Mouse (Mus musculus): Measurements from ENCODE around the gene Prrc2a. TPM values are rescaled to one million over a fixed set of nuclear protein-coding genes. Genes with fewer than 3 reads are reported as not detected.

Gene Prrc2a
- total RNA-seq, 4 experiments from 2014 or later: 241 to 340 (median 274) TPM

DNA sequence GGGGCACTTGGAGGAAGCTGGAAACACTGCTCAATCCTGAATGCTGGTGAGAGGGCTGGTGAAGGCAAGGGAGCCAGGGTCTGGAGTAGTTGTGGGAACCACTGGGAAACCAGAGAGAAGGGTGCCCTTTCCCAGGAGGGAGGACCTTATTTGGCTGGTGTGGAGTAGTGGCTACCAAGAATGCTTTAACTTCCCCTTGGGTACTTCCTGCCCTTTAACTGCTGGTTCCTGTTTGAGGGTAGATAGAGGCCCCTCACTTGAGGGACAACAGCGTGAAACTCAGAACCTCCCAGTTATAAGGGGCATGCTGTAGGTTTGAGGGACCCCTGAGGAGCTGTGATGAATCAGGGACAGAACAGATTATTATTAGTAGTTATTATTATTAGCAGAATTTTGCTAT is 24.5 kb upstream of the Prrc2a start:
- no peak for DNase-seq

DNA sequence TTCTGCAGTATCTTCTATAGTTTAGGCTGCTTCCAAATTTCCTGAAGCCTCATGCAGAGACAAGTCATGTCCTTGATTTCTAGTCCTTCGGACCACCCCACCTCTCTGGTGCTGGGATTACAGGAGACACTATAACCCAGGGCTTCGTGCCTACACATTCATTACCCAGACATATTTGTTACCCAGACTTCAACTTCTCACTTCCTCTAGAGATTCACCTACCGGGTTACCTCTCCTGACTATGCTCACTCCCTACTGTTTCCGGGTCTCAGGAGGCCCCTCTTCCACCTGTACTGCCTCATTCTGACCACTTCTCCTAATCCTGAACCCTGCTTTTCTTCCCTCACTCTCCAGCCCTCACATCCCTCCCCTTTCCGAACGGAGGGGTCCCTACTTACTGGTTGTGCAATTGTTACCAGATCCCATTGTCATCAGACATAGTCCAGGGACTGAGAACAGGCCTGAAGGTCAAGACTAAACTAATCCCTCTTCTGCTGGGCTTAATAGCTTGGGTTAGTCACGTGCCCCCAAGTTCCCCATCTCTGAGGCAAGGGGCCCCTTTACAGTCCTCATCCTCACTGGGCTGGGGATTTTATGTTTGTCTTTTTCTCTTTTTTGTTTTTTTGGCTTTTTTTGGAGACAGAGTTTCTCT is 23.4 kb upstream of the Prrc2a start, which contains the start of gene Lst1:
Gene Lst1 (minus strand): TSS at position 481 of the 652 bp plus-strand sequence.
- no peak for DNase-seq

DNA sequence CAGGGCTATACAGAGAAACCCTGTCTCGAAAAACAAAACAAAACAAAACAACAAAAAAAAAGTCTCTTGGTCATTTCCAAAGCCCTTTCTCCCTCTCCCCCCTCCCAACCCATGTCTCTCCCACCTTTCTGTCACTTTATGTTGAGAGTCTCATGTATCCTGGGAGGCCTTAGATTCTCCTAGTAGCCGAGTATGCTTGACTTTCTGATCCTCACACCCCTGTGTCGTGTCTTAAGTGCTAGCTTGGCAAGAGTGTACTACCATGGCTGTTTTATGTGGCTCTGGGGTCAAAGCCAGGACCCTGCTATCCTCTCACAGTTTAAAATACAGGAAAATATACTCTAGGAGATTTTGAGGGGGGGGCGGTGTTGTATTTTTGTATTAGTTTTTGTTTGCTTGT is 22.6 kb upstream of the Prrc2a start:
- DNase-seq: no peak

DNA sequence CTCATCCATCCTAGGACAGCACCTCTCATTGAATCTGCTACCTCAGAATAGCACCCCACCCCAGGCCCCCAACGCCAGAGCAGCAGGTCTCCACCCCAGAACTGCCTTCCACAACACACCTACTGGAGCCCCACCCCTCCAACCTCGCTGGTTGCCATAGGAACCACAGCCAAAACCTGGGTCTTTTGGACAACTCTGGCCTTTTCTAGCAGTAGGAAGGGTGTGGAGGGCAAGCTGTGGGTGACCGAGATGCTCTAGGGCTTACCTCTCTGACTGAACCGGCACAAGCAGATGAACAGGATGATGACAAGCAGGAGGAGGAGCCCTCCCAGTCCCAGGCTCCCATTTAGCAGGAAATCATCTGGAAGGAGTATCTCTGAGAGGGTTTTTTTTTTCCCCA is 22.0 kb upstream of the Prrc2a start:
- DNase-seq: no peak

DNA sequence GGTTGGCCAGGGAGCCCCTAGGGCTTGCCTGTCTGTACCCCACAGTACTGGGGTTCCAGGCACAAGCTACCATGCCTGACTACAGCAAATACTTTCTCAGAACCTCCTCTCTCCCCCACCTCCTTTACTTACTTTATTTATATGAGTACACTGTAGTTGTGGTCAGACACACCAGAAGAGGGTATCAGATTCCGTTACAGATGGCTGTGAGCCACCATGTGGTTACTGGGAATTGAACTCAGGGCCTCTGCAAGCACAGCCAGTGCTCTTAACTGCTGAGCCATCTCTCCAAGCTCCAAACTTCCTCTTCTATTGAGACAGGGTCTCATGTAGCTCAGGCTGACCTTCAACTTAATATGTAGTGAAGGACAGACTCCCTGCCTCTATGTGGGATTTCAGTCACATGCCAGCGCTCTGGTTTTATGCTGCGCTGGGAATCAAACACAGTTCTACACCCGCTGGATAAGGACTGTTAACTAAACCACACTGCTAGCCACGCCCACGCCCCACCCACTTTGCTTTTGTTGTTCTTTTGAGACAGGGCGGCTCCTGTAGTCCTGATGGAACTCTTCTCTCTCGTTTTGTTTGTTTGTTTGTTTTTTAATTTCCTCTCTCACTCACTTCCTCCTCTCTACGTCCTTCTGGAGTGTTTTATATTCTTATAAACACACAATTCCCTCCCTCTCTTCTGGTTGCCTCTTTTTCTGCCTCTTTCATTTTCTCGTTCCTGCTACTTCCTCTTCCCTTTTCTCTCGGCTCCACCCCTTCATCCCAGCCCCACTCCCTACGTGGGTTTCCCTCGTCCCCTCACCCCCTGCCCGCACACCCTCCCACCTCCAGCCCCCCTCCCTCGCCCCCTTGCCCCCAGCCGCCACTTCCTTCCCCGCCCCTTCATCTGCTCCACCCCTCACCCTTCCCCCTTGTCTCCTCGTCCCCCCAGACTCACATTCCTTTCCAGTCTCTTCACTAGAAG is 21.2 kb upstream of the Prrc2a start:
- DNase-seq: no peak

DNA sequence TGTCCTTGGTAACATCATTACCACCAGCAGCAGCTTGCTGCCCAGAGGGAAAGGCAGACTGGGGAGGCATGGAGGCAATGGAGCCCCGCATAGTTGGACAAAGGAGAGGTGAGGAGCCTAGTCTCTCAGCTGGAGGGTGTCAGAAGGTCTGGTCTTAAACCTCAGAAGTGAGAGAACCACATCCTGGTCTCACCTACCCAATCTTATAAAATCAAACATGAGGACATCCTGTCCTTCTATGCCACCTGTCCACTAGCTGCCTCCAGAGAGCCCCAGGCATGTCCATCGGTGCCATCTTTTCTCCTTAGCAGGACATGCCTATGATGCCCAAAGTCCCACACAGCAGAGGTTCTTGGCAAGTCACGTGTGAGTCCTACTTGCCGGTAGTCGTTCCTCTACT is 15.4 kb upstream of the Prrc2a start:
- DNase-seq: no peak

DNA sequence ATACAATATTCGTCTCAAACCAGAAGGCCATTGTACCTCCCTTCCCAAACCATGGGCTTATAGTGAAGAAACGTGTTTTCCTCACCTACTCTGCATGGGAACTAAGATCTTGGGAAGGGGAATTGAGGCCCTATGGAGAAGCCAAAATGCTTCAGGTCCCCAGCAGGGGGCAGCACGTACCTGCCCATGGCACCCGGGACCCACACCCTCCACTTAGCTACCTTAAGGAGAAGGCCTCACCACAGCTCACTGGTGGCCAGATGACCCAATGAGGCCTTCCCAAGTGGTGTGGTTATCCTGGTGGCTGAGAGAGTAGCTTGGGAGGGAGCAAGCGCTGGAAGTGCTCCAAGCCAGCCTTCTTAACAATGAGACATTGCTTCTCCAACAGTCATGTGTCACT is 13.8 kb upstream of the Prrc2a start:
- peak; percentile 61 for DNase-seq

DNA sequence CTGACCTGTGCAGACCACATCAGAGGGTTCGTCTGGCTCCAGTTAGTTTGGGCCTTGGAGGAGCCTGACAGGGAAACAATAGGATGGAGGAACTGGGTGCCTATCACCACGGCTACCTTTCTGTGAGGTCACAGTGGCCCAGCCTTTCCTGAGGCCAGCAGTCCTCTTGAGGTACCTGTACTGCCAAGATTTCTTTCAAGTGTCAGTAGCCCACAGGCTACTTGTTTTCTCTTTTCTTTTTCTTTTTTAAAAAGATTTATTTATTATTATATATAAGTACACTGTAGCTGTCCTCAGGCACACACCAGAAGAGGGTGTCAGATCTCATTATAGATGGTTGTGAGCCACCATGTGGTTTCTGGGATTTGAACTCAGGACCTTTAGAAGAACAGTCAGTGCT is 11.3 kb upstream of the Prrc2a start, which contains the start of gene Aif1:
Gene Aif1 (minus strand): TSS at position 101 of the 400 bp plus-strand sequence.
- DNase-seq: no peak

DNA sequence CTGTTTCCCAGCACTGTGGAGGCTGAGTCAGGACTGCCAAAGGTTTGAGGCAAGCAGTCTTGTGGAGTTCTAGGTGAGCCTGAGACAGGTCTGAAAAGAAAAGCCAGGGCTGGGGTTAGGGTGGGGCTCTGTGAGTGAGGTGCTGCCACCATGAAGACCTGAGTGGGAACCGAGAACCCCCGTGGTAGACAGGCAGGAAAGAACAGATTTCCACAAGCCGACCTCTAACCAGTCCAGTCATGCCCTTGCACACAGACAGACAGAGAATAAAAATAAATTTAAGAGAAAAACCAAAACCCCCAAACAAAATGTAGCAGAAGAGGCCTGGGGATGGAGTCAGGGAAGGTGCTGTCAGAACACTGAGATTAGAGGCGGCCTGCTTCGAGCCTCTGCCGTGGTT is 10.7 kb upstream of the Prrc2a start:
- DNase-seq: no peak

DNA sequence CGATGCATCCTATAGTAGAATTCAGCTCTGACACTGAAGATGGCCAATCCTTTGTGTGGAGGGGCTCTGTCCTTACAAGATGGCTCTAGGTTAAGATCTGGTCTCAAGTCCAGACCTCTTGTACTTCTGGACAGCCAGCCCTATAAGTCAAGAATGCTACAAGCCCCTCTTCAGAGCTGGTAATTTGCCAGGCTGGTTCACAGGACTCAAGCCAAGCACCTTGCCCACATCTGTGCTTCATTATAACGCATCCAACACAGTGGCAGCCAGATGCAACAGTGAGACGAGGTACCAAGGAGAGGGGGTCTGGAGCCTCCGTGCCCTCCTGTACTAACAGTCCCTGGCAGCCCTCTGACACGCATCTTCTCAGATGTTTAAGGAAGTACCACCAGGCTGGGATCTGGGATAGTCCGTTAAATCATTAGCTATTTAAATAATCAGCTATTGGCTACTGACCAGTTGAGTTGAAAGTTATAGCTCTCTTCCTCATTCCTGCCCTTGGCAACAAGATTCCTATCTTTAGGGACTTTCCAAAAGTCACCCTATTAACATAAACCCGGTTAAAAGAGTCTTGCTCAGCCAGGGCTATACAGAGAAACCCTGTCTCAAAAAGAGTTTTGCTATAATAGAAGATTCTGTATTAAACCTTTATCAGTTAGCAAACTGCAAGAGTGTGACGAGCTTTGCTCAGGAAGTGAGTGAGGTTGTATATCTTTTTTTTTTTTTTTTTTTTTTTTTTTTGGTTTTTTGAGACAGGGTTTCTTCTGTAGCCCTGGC is 9.7 kb upstream of the Prrc2a start:
- DNase-seq: no peak

DNA sequence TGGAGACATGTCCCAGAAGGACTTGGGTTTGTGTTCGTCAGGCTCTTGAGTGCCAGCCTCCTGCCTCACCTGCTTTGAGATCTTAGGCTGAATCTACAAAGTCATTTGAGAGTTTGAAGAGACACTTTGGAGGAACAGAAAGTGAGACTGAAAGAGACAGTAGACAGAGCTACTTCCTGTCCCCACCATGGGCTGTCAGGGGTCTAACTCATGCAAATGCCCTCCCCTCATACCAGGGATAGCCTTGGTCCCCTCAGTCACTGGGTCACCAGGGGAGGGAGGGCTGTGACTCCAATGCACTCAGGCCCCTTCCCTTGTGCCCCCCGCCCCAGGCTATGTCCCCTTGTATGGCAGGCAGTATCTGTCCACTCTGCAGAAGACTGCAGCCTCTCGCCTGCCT is 8.6 kb upstream of the Prrc2a start:
- no peak for DNase-seq

DNA sequence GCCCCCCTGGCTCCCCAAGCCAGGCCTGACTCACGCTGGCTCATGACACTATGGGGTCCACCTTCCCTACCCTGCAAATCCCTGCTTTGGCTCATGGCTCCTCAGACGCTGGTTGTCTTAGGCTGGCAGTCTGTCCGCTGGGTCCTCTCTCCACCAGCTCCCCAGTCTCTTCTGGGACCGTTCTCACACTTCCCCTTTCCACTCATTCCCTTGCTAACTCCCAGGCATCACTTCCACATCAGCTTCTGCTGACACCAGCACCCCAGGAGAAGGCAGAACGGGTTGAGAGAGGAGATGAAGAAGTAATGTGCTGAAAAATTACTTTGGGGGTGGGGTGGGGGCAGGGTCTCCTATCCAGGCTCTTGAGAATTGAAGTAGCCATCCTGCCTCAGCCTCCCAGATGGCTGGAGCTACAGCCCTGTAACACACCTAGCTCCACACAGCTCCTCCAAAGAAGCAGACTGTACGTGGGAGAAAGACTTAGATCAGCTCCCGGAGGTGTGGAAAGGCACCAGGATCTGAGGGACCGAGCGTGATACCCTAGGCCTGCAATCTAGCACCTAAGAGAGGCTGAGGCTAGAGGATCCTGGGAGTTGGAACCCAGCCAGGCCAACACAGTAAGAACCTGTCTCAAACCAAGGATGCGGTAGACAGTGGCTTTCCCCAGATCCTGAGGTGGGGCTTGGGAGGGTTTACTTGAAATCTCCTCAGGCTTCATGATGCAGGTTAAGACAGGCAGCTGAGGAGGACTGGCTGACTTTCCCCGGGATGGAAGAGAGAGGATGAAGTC is 7.9 kb upstream of the Prrc2a start:
- DNase-seq: no peak

DNA sequence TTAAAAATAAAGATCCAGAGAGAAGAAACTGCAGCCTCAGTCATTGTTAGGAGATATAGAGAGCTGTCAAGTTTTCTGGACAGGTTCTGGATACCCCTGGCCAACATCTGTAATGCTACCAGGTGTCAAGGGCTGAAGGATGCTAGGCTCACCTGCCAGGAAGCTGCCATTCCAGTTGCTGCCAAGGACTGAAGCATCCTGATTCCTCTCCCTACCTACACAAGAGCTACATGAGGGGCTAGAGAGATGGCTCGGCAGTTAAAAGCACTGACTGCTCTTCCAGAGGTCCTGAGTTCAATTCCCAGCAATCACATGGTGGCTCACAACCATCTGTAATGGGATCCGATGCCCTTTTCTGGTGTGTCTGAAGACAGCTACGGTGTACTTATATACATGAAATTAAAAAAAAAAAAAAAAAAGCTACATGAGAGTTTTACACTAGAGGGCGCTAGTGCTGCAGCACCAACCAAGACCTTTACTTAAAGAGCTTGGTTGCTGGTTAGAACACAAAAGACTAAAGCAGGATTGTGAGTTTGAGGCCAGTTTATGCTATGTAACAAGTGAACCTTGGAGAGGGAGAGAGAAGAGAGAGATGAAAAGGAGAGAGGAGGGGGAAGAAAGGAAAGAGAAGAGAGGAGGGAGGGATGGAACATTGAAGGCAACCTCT is 4.0 kb upstream of the Prrc2a start:
- DNase-seq: no peak

DNA sequence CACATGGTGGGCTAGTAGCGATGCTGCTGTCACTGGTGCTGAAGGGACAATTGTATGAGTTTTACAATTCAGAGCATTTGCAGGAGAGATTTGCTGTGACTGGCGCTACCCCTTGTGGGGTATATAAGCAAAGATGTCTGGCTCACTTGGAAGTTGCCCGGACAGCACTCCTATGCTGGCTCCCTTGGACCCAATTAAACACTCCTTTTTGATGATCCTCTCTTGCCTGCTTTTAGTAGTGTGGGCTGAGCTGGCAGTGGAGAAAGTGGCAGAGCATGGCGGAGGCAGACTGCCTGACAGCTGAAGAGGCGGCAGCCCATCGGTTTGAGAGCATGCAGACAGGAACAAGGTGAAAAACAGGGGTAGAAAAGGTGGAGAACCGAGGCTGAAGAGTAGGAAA is 3.1 kb upstream of the Prrc2a start:
- DNase-seq: no peak

DNA sequence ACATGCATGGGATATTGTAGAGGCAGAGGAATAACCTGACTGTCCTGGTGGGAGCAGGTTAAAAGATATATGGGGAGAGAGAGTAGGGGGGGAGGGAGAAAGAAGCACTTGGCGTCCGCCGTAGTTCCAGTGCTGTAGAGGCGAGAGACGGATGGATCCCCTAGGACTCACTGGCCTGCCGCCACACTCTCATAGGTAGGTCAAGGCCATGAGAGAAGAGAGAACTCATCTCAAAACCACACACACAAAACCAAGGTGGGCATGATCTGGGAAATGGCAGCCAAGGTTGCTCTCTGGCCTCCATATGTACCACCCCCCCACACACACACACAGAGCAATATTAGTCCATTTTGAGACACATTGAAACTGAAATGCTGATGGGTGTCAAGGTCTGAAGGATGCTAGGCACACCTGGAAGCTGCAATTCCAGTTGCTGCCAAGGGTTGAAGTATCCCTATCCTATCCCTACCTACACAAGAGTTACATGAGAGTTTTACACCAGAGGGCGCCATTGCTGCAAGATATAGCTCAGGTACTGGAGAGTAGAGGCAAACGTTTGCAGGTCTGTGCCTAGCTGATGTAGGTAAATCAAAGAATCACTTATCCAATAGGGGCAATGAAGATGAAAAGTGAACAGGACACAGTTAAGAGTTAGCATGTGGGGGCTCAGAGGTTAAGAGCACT is 1.8 kb upstream of the Prrc2a start:
- no peak for DNase-seq

DNA sequence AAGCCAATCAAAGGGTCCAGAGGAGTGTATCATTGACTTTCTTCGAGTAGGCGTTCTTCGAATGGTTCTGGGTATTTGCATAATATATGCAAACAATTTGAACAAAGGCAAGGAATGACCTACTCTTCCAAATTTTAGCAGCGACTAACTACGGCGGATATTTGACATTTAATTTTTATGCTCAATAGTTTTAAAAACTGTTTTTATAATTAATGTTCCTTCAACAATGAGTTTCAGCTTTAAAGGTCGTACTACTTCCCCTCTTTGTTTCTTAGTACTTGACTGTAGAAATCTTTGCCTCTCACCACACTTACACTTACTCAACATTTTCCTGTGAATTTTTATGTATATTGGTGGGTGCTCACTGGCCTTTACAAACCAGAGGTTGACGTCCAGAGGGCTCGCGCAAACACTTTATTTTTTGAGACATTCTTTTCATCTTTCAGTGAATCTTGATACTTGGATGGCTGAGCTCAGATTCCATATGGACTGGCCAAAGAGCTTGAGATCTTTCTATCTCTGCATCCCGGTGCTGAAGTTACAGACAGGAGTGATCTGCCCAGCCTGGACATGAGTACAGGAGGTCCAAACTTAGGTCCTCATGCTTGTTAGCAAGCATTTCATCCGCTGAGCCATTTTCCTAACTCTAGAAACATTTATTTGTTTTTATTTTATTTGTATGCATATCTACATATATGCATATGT is 906 bp upstream of the Prrc2a start:
- no peak for DNase-seq

DNA sequence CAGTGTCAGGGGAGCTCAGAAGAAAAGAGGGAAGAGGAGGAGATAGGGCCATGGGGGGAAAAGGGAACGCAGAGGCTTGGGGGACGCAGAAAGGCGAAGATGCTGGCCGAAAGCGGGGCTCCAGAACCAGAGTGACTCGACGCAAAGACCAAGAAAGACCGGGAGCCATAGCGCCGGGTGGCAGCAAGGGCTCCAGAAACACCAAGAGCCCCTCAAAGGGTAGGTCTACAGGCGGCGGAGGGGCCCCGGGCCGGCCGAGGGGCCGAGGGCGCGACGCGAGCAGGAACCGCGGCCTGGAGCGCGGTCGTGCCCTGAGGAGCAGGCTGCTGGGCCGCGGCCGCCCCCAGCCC is 504 bp downstream of the Prrc2a start:
- no peak for DNase-seq

DNA sequence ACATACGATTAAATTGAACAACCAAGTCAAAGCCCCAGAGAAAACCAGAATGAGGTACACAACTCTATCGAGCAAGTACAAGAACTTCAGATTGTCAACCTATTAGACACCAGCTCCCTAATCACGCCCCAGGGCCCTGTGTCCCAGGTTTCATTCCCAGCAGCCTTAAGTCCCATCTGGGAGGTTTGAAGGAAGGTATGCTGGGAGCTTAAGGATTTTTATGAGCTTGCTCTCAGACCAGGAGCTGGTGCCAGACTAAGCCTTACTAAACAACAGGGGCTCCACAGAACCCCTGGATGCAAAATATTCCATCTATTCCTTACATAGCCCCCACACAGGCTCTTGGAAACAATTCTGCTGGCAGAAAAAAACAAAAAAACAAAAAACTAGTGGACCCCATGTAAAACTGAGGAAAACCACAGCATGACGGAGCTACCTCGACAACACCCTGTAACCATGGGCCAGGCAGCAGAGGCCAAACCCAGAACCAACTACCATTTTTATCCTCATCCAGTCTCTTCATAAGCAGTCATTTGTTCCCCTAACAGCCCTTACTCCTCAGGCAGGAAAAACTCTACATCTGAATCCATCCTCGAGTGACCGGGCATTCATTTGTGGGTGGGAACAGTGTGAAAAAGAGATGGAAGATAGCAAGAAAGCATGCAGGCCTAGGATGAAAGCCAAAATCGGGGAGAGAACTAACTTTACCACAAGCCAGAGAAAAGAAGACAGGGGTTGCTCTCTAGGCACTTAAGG is 1.2 kb downstream of the Prrc2a start:
- no peak for DNase-seq

DNA sequence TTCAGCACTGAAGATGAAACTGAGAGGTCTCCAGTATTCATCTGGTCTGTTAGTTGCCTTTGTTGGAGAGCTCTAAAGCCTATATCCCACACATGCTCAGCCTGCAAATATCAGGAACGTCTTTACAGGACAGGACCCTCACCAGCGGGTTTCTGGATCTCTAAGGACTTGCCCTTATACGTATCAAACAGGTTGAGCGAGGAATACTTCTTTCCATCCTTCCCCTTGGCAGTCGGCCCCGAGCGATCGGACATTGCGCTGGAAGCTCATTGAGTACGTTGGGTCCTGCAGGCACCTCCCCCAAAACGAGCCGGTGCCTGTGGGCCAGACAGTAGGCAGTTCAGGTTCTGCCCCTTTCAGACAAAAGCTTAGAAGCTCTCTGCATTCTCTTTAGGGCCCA is 2.0 kb downstream of the Prrc2a start:
- DNase-seq: no peak

DNA sequence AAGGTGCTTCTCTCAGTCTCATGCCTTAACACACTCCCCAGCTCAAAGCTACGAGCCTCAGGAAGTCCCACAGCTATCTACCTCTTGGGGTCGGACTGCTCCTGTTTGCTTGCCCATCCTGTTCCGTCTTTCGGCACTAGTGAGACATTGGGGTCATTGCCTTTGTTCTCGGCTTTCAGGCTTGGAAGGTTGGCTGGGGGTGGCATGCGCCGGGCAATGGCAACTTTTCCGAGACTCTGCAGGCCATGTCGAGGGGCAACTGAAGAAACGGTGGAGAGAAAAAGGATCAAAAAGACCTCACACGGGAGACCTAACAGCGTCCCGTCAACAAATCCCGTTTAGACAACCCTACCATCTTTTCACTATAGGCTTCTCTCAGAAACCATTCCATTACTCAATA is 2.6 kb downstream of the Prrc2a start:
- DNase-seq: no peak
